ENCODE assay signal across 30 mouse cellular contexts in genomic region chr9:44801669-44802068, GRCm38 (mm10). TPM values are rescaled to one million over a fixed set of nuclear protein-coding genes. Genes with fewer than 3 reads are reported as not detected.
DNase-seq lines count a peak whose midpoint lies in the region; ATAC-seq and TF ChIP-seq lines count a peak whose summit lies in the region.
"Had no signal": no experiment of that assay in that cellular context is flagged by ENCODE, and none has a peak within 500 bp of the region (broad histone marks: within the 10 kb centered on the region; RNA-seq: fewer than 3 reads in every experiment).

No protein-coding gene starts in this region.

- TF ChIP-seq EP300 in MEL (IDR thresholded peaks at IDR 0.05; ENCODE audit: low read depth in 1 of 2, low read length in 2 of 2): no peak

- no peaks in the 10 kb centered on the region for H3K9me3 ChIP-seq in liver, embryonic 13.5 days (replicated peaks)
- no peaks in the 10 kb centered on the region for H3K9me3 ChIP-seq in MEL (replicated peaks; ENCODE audit: insufficient read depth, low read length)
- H3K9me3 ChIP-seq in liver, embryonic 15.5 days (replicated peaks): no peaks in the 10 kb centered on the region
- H3K9me3 ChIP-seq in heart, embryonic 10.5 days: no peaks in the 10 kb centered on the region
- H3K9me3 ChIP-seq: embryonic facial prominence, embryonic 15.5 days; forebrain, embryonic 10.5 days; hindbrain, embryonic 10.5 days; intestine, embryonic 15.5 days; limb, embryonic 12.5 days; midbrain, embryonic 15.5 days; neural tube, embryonic 12.5 days had no signal

- DNase-seq in liver, embryonic 13.5 days: no peak
- DNase-seq in liver: no peak
- DNase-seq in MEL (ENCODE audit: low read depth, low spot score): peak; percentile 48
- peak; percentile 73 for DNase-seq in kidney, adult 9 months
- DNase-seq in heart, embryonic 10.5 days (ENCODE audit: low spot score): no peak
- no peak for DNase-seq in gastrocnemius, postnatal 4 days (ENCODE audit: low spot score in 2 of 2)
- no peak for DNase-seq in ovary, postnatal 36 days (ENCODE audit: low spot score)
- DNase-seq: adrenal gland, postnatal 25 days; cerebellum, adult 9-10 months; gastrocnemius, postnatal 25 days; layer of hippocampus, postnatal 36 days; lung, embryonic 14.5 days; lung, postnatal 4 days; retina, postnatal 1 day; right cerebral cortex, postnatal 25 days; spleen, adult 18-20 months; thymus, postnatal 14 days had no signal

- H3K9ac ChIP-seq in liver, embryonic 13.5 days: peak overlapping the region; percentile 26; the same call in 1 of the 2 replicates
- H3K9ac ChIP-seq in MEL (ENCODE audit: control insufficient read depth, low read depth, low read length, poor library complexity, severe bottlenecking): no peak overlapping the region
- H3K9ac ChIP-seq in liver, embryonic 15.5 days: no peak overlapping the region
- H3K9ac ChIP-seq: embryonic facial prominence, embryonic 15.5 days; intestine, embryonic 15.5 days; limb, embryonic 12.5 days; lung, embryonic 14.5 days; midbrain, embryonic 15.5 days; neural tube, embryonic 12.5 days had no signal

- H3K27me3 ChIP-seq in liver, embryonic 13.5 days: peaks cover 52% of the 10 kb centered on the region
- H3K27me3 ChIP-seq in MEL (ENCODE audit: control insufficient read depth in 1 of 2, insufficient read depth in 2 of 2, low read length in 2 of 2): no peaks in the 10 kb centered on the region
- H3K27me3 ChIP-seq in liver, embryonic 15.5 days: peaks cover 48% of the 10 kb centered on the region
- H3K27me3 ChIP-seq in heart, embryonic 10.5 days (ENCODE audit: insufficient read depth, poor library complexity, severe bottlenecking): peaks cover 40% of the 10 kb centered on the region

- no peak for ATAC-seq in liver, embryonic 13.5 days (ENCODE audit: low read depth)
- ATAC-seq in liver, embryonic 15.5 days (ENCODE audit: insufficient read depth): no peak
- ATAC-seq: forebrain, embryonic 16.5 days; hindbrain, embryonic 16.5 days; intestine, embryonic 15.5 days; midbrain, embryonic 15.5 days had no signal

- peaks cover 34% of the 10 kb centered on the region for H3K4me1 ChIP-seq in liver, embryonic 13.5 days (replicated peaks)
- peaks cover 0 to 6% of the 10 kb centered on the region in 2 experiments; a peak in 1 of 4 replicates for H3K4me1 ChIP-seq in MEL (ENCODE audit: control insufficient read depth in 1 of 2, insufficient read depth in 2 of 2, low read length in 2 of 2)
- peaks cover 26% of the 10 kb centered on the region for H3K4me1 ChIP-seq in liver, embryonic 15.5 days (replicated peaks)
- peaks cover 23% of the 10 kb centered on the region for H3K4me1 ChIP-seq in heart, embryonic 10.5 days

- H3K36me3 ChIP-seq in liver, embryonic 13.5 days: peaks cover 20% of the 10 kb centered on the region
- peaks cover 0 to 2% of the 10 kb centered on the region in 2 experiments; a peak in 3 of 4 replicates for H3K36me3 ChIP-seq in MEL (ENCODE audit: control insufficient read depth in 1 of 2, insufficient read depth in 2 of 2, low read length in 2 of 2)
- peaks cover 19% of the 10 kb centered on the region for H3K36me3 ChIP-seq in liver, embryonic 15.5 days (replicated peaks)
- peaks cover 20% of the 10 kb centered on the region for H3K36me3 ChIP-seq in heart, embryonic 10.5 days

- no peaks in the 10 kb centered on the region for H3K79me2 ChIP-seq in MEL (ENCODE audit: control insufficient read depth, insufficient read depth, low read length, poor library complexity)

- no peak for TF ChIP-seq CTCF in MEL (IDR thresholded peaks at IDR 0.05 in 2 of 3, conservative IDR thresholded peaks at IDR 0.05 in 1 of 3; ENCODE audit: control insufficient read depth in 1 of 3, insufficient read depth in 1 of 3, low read depth in 2 of 3, low read length in 3 of 3, poor library complexity in 1 of 3, severe bottlenecking in 1 of 3)

- TF ChIP-seq RAD21 in MEL (IDR thresholded peaks at IDR 0.05; ENCODE audit: low read depth, low read length): no peak

- 56% methylated on average over 6 of the region's 6 CpGs for WGBS in liver, embryonic 13.5 days (ENCODE audit: insufficient replicate concordance)
- 45% methylated on average over 6 of the region's 6 CpGs for WGBS in liver, embryonic 15.5 days (ENCODE audit: insufficient replicate concordance)
- WGBS in heart, embryonic 10.5 days: 81% methylated on average over 6 of the region's 6 CpGs

- peak overlapping the region; percentile 46 for H3K4me2 ChIP-seq in liver, embryonic 13.5 days
- H3K4me2 ChIP-seq in liver, embryonic 15.5 days: peak overlapping the region; percentile 92
- H3K4me2 ChIP-seq: embryonic facial prominence, embryonic 15.5 days; heart, embryonic 11.5 days; intestine, embryonic 15.5 days; limb, embryonic 12.5 days; lung, embryonic 14.5 days; midbrain, embryonic 15.5 days; neural tube, embryonic 12.5 days had no signal

- no peak for TF ChIP-seq POLR2A in MEL (IDR thresholded peaks at IDR 0.05; ENCODE audit: control insufficient read depth in 1 of 2, insufficient read depth in 1 of 2, low read depth in 1 of 2, low read length in 2 of 2, poor library complexity in 1 of 2)

- H3K27ac ChIP-seq in liver, embryonic 13.5 days: peak overlapping the region; percentile 23; the same call in 1 of the 2 replicates
- H3K27ac ChIP-seq in MEL (ENCODE audit: control insufficient read depth, low read depth, low read length): no peak overlapping the region
- peak overlapping the region; percentile 55; the same call in 1 of the 2 replicates for H3K27ac ChIP-seq in liver, embryonic 15.5 days (replicated peaks)
- H3K27ac ChIP-seq in heart, embryonic 10.5 days: no peak overlapping the region
- H3K27ac ChIP-seq: embryonic facial prominence, embryonic 15.5 days; forebrain, embryonic 10.5 days; hindbrain, embryonic 10.5 days; intestine, embryonic 15.5 days; layer of hippocampus, adult 2 months; limb, embryonic 12.5 days; midbrain, embryonic 15.5 days; neural tube, embryonic 12.5 days had no signal

- H3K4me3 ChIP-seq in liver, embryonic 13.5 days (replicated peaks): peak overlapping the region; percentile 11; the same call in 1 of the 2 replicates
- H3K4me3 ChIP-seq in MEL (ENCODE audit: control insufficient read depth in 1 of 2, insufficient read depth in 1 of 2, low read depth in 2 of 2, low read length in 2 of 2): no peak overlapping the region
- peak overlapping the region; percentile 40 for H3K4me3 ChIP-seq in liver, embryonic 15.5 days (replicated peaks)
- H3K4me3 ChIP-seq in heart, embryonic 10.5 days: no peak overlapping the region
- H3K4me3 ChIP-seq: embryonic facial prominence, embryonic 15.5 days; forebrain, embryonic 10.5 days; hindbrain, embryonic 10.5 days; intestine, embryonic 15.5 days; layer of hippocampus, adult 2 months; limb, embryonic 12.5 days; midbrain, embryonic 15.5 days; neural tube, embryonic 12.5 days had no signal

TF ChIP-seq in MEL, 35 proteins besides CTCF, POLR2A, EP300 and RAD21 (continues in another document):
- no peak for TF ChIP-seq CHD1 (IDR thresholded peaks at IDR 0.05; ENCODE audit: low read depth, low read length)
- TF ChIP-seq RCOR1 (IDR thresholded peaks at IDR 0.05; ENCODE audit: low read depth, low read length): no peak
- TF ChIP-seq USF1 (IDR thresholded peaks at IDR 0.05; ENCODE audit: low read depth, low read length): no peak
- TF ChIP-seq JUND (IDR thresholded peaks at IDR 0.05; ENCODE audit: low read depth, low read length): no peak
- no peak for TF ChIP-seq USF2 (IDR thresholded peaks at IDR 0.05; ENCODE audit: borderline replicate concordance in 1 of 2, insufficient read depth in 1 of 2, low read depth in 1 of 2, low read length in 2 of 2)
- TF ChIP-seq TBP (IDR thresholded peaks at IDR 0.05; ENCODE audit: low read depth, low read length): no peak
- TF ChIP-seq HCFC1 (IDR thresholded peaks at IDR 0.05; ENCODE audit: low read depth, low read length): no peak
- TF ChIP-seq CHD2 (IDR thresholded peaks at IDR 0.05; ENCODE audit: low read length): no peak

RNA-seq across cellular contexts. Expression of gene Ttc36, which starts 1.2 kb away (rescaled TPM):
- polyA plus RNA-seq in liver, embryonic 13.5 days (2015; fragmentation: Nextera tagmentation; extraction: Ambion mirVana): 31.8 and 33.9 TPM in 2 replicates
- total RNA-seq in MEL (2012; rRNA removed): 0.20 TPM in 1 of 2 replicates, not detected in the other
- polyA plus RNA-seq in MEL (2012; ENCODE audit: insufficient read depth in 1 of 2, insufficient read length in 2 of 2, low read depth in 1 of 2, low replicate concordance in 2 of 2, missing spikeins in 1 of 2): under 1 TPM in 1 of 2 experiments, not detected in 1; 0.49 TPM
- 127 and 154 TPM in 2 replicates for polyA plus RNA-seq in liver, embryonic 15.5 days (2015; fragmentation: Nextera tagmentation; extraction: Ambion mirVana)
- polyA plus RNA-seq in heart, embryonic 10.5 days (2016; fragmentation: Nextera tagmentation; extraction: Ambion mirVana): 0.50 TPM in 1 of 2 replicates, not detected in the other
- total RNA-seq in gastrocnemius, postnatal 4 days (2021): 1 to 10 TPM in 1 of 2 experiments, under 1 TPM in 1; 0.86 to 2.2 TPM
- total RNA-seq: common myeloid progenitor, adult 5-6 weeks had no signal
- polyA plus RNA-seq: forebrain, embryonic 10.5 days; forebrain, embryonic 16.5 days; hindbrain, embryonic 16.5 days; limb, embryonic 12.5 days; midbrain, embryonic 15.5 days; neural tube, embryonic 12.5 days had no signal

RNA-seq across cellular contexts. Expression of gene Tmem25, which starts 2.6 kb away (rescaled TPM):
- polyA plus RNA-seq in liver, embryonic 13.5 days (2015; fragmentation: Nextera tagmentation; extraction: Ambion mirVana): 1.3 TPM in 2 replicates
- 0.12 TPM in 1 of 2 replicates, not detected in the other for total RNA-seq in MEL (2012; rRNA removed)
- polyA plus RNA-seq in MEL (2012; ENCODE audit: insufficient read depth in 1 of 2, insufficient read length in 2 of 2, low read depth in 1 of 2, low replicate concordance in 2 of 2, missing spikeins in 1 of 2): under 1 TPM in 1 of 2 experiments, not detected in 1; 0.67 TPM
- 3.2 and 4.9 TPM in 2 replicates for polyA plus RNA-seq in liver, embryonic 15.5 days (2015; fragmentation: Nextera tagmentation; extraction: Ambion mirVana)
- polyA plus RNA-seq in heart, embryonic 10.5 days (2016; fragmentation: Nextera tagmentation; extraction: Ambion mirVana): 1.7 and 1.8 TPM in 2 replicates
- 1 to 10 TPM; 8.0 to 9.6 TPM for total RNA-seq in gastrocnemius, postnatal 4 days (2021)

RNA-seq across cellular contexts. Expression of gene Ift46, which starts 34.0 kb away (rescaled TPM):
- 21.7 and 22.4 TPM in 2 replicates for polyA plus RNA-seq in liver, embryonic 13.5 days (2015; fragmentation: Nextera tagmentation; extraction: Ambion mirVana)
- 30.2 and 31.8 TPM in 2 replicates for total RNA-seq in MEL (2012; rRNA removed)
- 10 to 100 TPM in 1 of 2 experiments, not detected in 1; 51.9 TPM for polyA plus RNA-seq in MEL (2012; ENCODE audit: insufficient read depth in 1 of 2, insufficient read length in 2 of 2, low read depth in 1 of 2, low replicate concordance in 2 of 2, missing spikeins in 1 of 2)
- polyA plus RNA-seq in liver, embryonic 15.5 days (2015; fragmentation: Nextera tagmentation; extraction: Ambion mirVana): 16.7 and 19.0 TPM in 2 replicates
- polyA plus RNA-seq in heart, embryonic 10.5 days (2016; fragmentation: Nextera tagmentation; extraction: Ambion mirVana): 77.2 and 84.8 TPM in 2 replicates
- 10 to 100 TPM; 65.9 to 69.5 TPM for total RNA-seq in gastrocnemius, postnatal 4 days (2021)

RNA-seq across cellular contexts. Expression of gene Arcn1, which starts 34.0 kb away (rescaled TPM):
- polyA plus RNA-seq in liver, embryonic 13.5 days (2015; fragmentation: Nextera tagmentation; extraction: Ambion mirVana): 87.3 and 113 TPM in 2 replicates
- 118 and 124 TPM in 2 replicates for total RNA-seq in MEL (2012; rRNA removed)
- polyA plus RNA-seq in MEL (2012; ENCODE audit: insufficient read depth in 1 of 2, insufficient read length in 2 of 2, low read depth in 1 of 2, low replicate concordance in 2 of 2, missing spikeins in 1 of 2): 100 to 1,000 TPM; 145 to 273 TPM
- 87.1 and 89.2 TPM in 2 replicates for polyA plus RNA-seq in liver, embryonic 15.5 days (2015; fragmentation: Nextera tagmentation; extraction: Ambion mirVana)
- polyA plus RNA-seq in heart, embryonic 10.5 days (2016; fragmentation: Nextera tagmentation; extraction: Ambion mirVana): 159 and 167 TPM in 2 replicates
- total RNA-seq in gastrocnemius, postnatal 4 days (2021): 100 to 1,000 TPM; 124 to 142 TPM

Comparison
In these comparisons a context has a peak if more than half of its experiments do, and no peak if none do; other contexts are left out.
1. DNase-seq: peak in MEL (single experiment) and kidney, adult 9 months (single experiment); none in liver, embryonic 13.5 days (single experiment), liver (single experiment), heart, embryonic 10.5 days (single experiment), gastrocnemius, postnatal 4 days (0 of 2) and ovary, postnatal 36 days (single experiment).
2. H3K27ac ChIP-seq: peak in liver, embryonic 13.5 days (single experiment) and liver, embryonic 15.5 days (single experiment); none in MEL (single experiment) and heart, embryonic 10.5 days (single experiment).
3. H3K4me3 ChIP-seq: peak in liver, embryonic 13.5 days (single experiment) and liver, embryonic 15.5 days (single experiment); none in MEL (0 of 2) and heart, embryonic 10.5 days (single experiment).
4. RNA of gene Ttc36, which starts 1.2 kb away (polyA plus RNA-seq): 127 to 154 TPM in liver, embryonic 15.5 days and 31.8 to 33.9 TPM in liver, embryonic 13.5 days; 0.50 TPM in heart, embryonic 10.5 days and 0.49 TPM in MEL; every median in the first group is over 10 times any median in the second.